Mouse (Mus musculus): ENCODE results near the gene Nol10. TPM values are rescaled to one million over a fixed set of nuclear protein-coding genes. Genes with fewer than 3 reads are reported as not detected.

The Nol10 gene
- polyA plus RNA-seq, 1 experiment: 25.5 TPM

GRCm38 (mm10) chr12:17393148-17393547 lies 44.9 kb downstream of the Nol10 start:
- no peak for TF ChIP-seq POLR2A (IDR thresholded peaks at IDR 0.05; ENCODE audit: low read depth, low read length)
- TF ChIP-seq CTCF (IDR thresholded peaks at IDR 0.05; ENCODE audit: borderline replicate concordance, insufficient read depth, low read length): no peak
- no peak overlapping the region for H3K27ac ChIP-seq (ENCODE audit: insufficient read depth, low read length)
- H3K4me3 ChIP-seq (ENCODE audit: insufficient read depth, low read length): no peak overlapping the region
- H3K4me1 ChIP-seq (ENCODE audit: control insufficient read depth, insufficient read depth, low read length): peaks cover 6% of the 10 kb centered on the region

DNA sequence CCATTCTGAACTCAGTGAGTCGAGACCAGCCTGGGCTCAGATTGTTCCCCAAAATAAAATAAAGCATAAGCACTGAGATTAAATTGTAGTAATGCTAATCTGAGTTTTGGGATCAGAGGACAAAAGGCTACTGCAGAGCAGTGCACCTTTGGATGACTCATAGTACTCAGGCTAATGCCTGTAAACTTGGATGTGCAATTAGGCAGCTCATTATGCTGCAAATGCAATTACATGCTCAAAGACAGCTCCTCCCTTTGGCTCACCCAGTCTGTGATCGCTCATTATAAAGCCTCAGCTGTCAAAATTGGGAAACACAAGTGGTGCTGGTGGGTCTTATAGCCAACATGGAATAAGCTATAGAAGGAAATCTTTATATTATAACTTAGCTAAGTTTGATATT lies 48.9 kb downstream of the Nol10 start:
- Histone ChIP-seq H3K27ac (ENCODE audit: insufficient read depth, low read length) (no peak overlapping the region), H3K4me3 (ENCODE audit: insufficient read depth, low read length) (no peak overlapping the region), H3K4me1 (ENCODE audit: control insufficient read depth, insufficient read depth, low read length) (no peaks in the 10 kb centered on the region)
- TF ChIP-seq POLR2A (IDR thresholded peaks at IDR 0.05; ENCODE audit: low read depth, low read length) (no peak), CTCF (IDR thresholded peaks at IDR 0.05; ENCODE audit: borderline replicate concordance, insufficient read depth, low read length) (no peak)

DNA sequence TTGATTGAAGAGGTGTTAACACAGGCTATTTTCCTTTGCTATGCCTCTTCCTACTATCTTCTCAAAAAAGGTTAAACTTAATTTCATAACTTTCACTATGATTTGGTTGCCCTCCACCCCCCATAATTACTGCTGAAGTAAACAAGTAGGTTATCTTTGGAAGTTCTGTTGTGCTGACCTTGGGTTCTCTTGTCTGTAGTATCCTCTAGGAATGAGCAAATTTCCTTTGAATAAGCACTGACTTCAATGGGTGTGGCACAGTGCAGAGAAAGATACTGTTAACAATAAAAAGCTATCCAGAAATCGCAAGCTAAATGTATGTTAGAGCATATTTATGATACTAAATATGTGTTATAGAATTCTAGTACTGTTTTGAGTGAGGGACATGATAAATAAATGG lies 53.2 kb downstream of the Nol10 start:
- TF ChIP-seq CTCF (IDR thresholded peaks at IDR 0.05; ENCODE audit: borderline replicate concordance, insufficient read depth, low read length) (no peak), POLR2A (IDR thresholded peaks at IDR 0.05; ENCODE audit: low read depth, low read length) (no peak)
- Histone ChIP-seq H3K4me1 (ENCODE audit: control insufficient read depth, insufficient read depth, low read length) (no peaks in the 10 kb centered on the region), H3K27ac (ENCODE audit: insufficient read depth, low read length) (no peak overlapping the region), H3K4me3 (ENCODE audit: insufficient read depth, low read length) (no peak overlapping the region)

- no peak overlapping the region for H3K4me3 ChIP-seq (ENCODE audit: insufficient read depth, low read length)
- H3K27ac ChIP-seq (ENCODE audit: insufficient read depth, low read length): no peak overlapping the region
- H3K4me1 ChIP-seq (ENCODE audit: control insufficient read depth, insufficient read depth, low read length): no peaks in the 10 kb centered on the region
- TF ChIP-seq CTCF (IDR thresholded peaks at IDR 0.05; ENCODE audit: borderline replicate concordance, insufficient read depth, low read length) (no peak), POLR2A (IDR thresholded peaks at IDR 0.05; ENCODE audit: low read depth, low read length) (no peak)
Observed at GRCm38 (mm10) chr12:17402116-17402515, 53.9 kb downstream of the Nol10 start.

DNA sequence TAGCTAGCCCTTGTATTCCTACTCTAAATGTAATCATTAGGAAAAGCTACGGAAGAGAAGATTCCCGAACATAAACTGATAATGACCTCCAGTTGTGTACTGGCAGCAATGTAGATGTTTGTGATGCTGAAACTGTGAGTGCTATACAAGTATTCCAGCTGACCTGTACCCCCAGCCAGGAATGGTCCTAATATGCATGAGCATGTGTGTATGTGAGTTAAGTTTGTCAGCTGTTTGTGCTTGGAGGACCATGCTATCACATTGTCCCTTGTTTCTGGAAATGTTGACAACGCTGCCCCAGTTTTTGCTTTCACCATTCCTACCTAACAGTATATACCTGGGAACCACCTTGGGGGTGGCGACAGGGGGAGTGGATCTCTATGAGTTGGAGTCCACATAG lies 55.7 kb downstream of the Nol10 start:
- Histone ChIP-seq H3K4me3 (ENCODE audit: insufficient read depth, low read length) (no peak overlapping the region), H3K27ac (ENCODE audit: insufficient read depth, low read length) (no peak overlapping the region), H3K4me1 (ENCODE audit: control insufficient read depth, insufficient read depth, low read length) (no peaks in the 10 kb centered on the region)
- no peak for TF ChIP-seq POLR2A (IDR thresholded peaks at IDR 0.05; ENCODE audit: low read depth, low read length)
- TF ChIP-seq CTCF (IDR thresholded peaks at IDR 0.05; ENCODE audit: borderline replicate concordance, insufficient read depth, low read length): no peak

DNA sequence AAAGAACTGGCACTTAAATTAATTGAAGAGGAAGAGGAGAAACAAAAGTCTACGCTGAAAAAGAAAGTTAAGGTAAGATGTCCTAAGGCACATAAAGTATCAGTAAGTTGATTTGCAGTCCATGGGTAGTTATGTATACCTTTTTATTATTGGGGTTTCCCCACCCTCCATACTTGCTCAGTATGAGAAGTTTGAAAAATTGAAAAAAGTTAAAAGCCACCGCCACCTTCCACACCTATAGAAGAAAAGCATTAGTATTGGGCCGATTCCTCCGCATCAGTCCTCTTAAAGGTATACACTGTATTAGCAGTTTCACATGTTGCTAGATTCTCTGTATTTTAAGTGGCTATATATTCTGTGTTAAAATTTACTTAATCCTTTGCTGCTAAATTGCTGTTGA lies 58.6 kb downstream of the Nol10 start:
- H3K27ac ChIP-seq (ENCODE audit: insufficient read depth, low read length): no peak overlapping the region
- H3K4me3 ChIP-seq (ENCODE audit: insufficient read depth, low read length): no peak overlapping the region
- TF ChIP-seq CTCF (IDR thresholded peaks at IDR 0.05; ENCODE audit: borderline replicate concordance, insufficient read depth, low read length) (no peak), POLR2A (IDR thresholded peaks at IDR 0.05; ENCODE audit: low read depth, low read length) (no peak)

DNA sequence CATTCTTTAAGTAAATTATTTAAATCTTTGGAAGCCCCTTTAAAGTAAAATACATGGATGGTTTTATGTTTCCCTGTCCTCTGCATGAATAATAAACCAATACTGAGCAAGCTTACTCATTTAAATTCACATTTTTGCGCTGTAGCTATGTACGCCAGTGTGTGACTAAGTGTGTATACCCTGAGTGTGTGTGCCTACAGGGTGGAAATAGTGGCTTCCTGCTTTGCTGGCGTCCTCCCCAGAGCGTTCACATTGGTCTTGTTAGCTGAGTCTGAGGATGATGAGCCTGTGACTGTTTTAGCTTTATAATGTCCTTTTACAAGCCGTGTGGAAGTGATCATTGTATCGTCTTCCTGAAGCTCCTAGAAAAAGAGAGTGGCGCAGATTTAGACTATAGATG lies 60.1 kb downstream of the Nol10 start:
- TF ChIP-seq POLR2A (IDR thresholded peaks at IDR 0.05; ENCODE audit: low read depth, low read length) (no peak), CTCF (IDR thresholded peaks at IDR 0.05; ENCODE audit: borderline replicate concordance, insufficient read depth, low read length) (no peak)
- H3K4me3 ChIP-seq (ENCODE audit: insufficient read depth, low read length): no peak overlapping the region
- no peaks in the 10 kb centered on the region for H3K4me1 ChIP-seq (ENCODE audit: control insufficient read depth, insufficient read depth, low read length)
- no peak overlapping the region for H3K27ac ChIP-seq (ENCODE audit: insufficient read depth, low read length)

More for the DNA sequence above, 58.6 kb downstream of the Nol10 start:
- H3K4me1 ChIP-seq (ENCODE audit: control insufficient read depth, insufficient read depth, low read length): no peaks in the 10 kb centered on the region

DNA sequence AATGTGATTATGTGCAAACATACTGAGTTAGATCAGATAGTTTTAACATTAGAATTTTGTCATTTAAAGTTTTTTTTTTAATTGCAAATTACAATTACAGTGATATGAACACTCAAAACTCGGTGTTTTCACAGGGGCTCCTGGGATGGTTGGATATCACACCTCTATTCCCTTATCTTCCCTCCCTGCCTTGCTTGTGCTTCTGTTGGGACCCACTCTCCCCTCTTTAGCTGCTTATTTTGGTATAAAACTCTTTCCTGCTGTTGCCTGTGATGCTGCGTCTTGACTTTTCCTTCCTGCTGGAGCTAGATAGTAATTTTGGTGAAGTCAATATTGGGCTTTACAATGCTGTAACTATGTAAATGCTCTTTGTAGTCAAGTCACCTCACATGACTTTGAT lies 63.0 kb downstream of the Nol10 start:
- Histone ChIP-seq H3K4me1 (ENCODE audit: control insufficient read depth, insufficient read depth, low read length) (no peaks in the 10 kb centered on the region), H3K4me3 (ENCODE audit: insufficient read depth, low read length) (no peak overlapping the region), H3K27ac (ENCODE audit: insufficient read depth, low read length) (no peak overlapping the region)
- no peak for TF ChIP-seq CTCF (IDR thresholded peaks at IDR 0.05; ENCODE audit: borderline replicate concordance, insufficient read depth, low read length)
- no peak for TF ChIP-seq POLR2A (IDR thresholded peaks at IDR 0.05; ENCODE audit: low read depth, low read length)

GRCm38 (mm10) chr12:17411797-17412526 lies 63.7 kb downstream of the Nol10 start:
- no peak overlapping the region for H3K27ac ChIP-seq (ENCODE audit: insufficient read depth, low read length)
- TF ChIP-seq CTCF (IDR thresholded peaks at IDR 0.05; ENCODE audit: borderline replicate concordance, insufficient read depth, low read length) (no peak), POLR2A (IDR thresholded peaks at IDR 0.05; ENCODE audit: low read depth, low read length) (no peak)
- no peak overlapping the region for H3K4me3 ChIP-seq (ENCODE audit: insufficient read depth, low read length)
- H3K4me1 ChIP-seq (ENCODE audit: control insufficient read depth, insufficient read depth, low read length): no peaks in the 10 kb centered on the region

DNA sequence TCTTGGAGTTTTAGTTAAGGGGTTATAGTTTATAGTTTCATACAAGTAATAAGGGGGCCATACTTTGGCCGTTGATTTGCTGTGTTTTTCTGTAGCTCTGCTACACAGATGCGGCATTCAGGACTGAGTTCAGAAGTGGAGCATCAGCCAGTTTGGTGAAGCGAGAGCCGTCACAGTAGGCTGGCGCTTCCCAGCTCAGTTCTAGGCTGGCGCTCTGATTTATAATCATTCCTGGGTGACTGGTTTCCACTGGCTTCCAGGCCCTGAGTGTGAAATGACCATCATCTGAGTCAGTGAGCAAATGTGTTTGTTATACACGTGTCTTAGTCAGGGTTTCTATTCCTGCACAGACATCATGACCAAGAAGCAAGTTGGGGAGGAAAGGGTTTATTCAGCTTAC lies 66.5 kb downstream of the Nol10 start:
- peaks cover 2% of the 10 kb centered on the region for H3K4me1 ChIP-seq (ENCODE audit: control insufficient read depth, insufficient read depth, low read length)
- H3K4me3 ChIP-seq (ENCODE audit: insufficient read depth, low read length): no peak overlapping the region
- TF ChIP-seq CTCF (IDR thresholded peaks at IDR 0.05; ENCODE audit: borderline replicate concordance, insufficient read depth, low read length) (no peak), POLR2A (IDR thresholded peaks at IDR 0.05; ENCODE audit: low read depth, low read length) (no peak)
- H3K27ac ChIP-seq (ENCODE audit: insufficient read depth, low read length): no peak overlapping the region
